Mouse (Mus musculus): ENCODE results near the gene Stk10.

Gene Stk10

GRCm38 (mm10) chr11:32524122-32524920 lies 8.8 kb upstream of the Stk10 start:
- no peak for DNase-seq (ENCODE audit: low read depth, low spot score)

DNA sequence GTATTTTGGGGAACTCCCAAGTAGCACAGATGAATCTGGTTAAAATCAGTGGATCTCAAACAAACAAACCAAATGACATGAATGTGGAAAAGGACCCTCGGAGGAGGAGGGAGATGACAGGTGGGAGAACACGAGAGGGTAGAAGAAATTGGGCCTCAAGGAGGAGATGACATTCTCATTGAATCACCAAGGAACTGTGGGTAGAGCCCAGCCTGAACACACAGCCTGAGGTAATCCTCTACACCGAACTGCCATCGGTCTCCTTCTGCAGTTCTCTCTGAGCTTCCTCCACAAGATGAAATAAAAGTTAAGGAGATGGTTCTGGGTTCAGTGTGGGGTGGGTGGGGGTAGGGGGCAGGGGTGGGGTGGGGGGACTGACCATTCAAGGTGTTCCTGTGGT lies 6.1 kb upstream of the Stk10 start:
- no peak for DNase-seq (ENCODE audit: low read depth, low spot score)

DNA sequence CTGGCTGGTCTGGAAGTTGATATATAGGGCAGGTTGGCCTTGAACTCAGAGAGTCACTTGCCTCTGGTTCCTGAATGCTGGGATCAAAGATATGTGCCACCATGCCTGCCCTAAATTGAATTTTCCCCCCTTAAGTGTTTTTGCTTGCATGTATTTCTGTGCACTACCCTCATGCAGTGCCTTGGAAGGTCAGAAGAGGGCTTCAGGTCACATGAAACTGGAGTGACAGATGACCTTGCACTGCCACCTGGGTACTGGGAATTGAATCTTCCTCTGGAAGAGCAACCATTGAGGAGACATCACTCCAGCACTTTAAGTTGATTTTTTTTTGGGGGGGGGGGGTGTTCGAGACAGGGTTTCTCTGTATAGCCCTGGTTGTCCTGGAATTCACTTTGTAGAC lies 3.0 kb upstream of the Stk10 start:
- DNase-seq (ENCODE audit: low read depth, low spot score) = no peak

GRCm38 (mm10) chr11:32531871-32532764 lies 987 bp upstream of the Stk10 start, which contains the start of gene Efcab9:
Efcab9 (minus strand) TSS chr11:32532081.
- DNase-seq (ENCODE audit: low read depth, low spot score) = no peak

DNA sequence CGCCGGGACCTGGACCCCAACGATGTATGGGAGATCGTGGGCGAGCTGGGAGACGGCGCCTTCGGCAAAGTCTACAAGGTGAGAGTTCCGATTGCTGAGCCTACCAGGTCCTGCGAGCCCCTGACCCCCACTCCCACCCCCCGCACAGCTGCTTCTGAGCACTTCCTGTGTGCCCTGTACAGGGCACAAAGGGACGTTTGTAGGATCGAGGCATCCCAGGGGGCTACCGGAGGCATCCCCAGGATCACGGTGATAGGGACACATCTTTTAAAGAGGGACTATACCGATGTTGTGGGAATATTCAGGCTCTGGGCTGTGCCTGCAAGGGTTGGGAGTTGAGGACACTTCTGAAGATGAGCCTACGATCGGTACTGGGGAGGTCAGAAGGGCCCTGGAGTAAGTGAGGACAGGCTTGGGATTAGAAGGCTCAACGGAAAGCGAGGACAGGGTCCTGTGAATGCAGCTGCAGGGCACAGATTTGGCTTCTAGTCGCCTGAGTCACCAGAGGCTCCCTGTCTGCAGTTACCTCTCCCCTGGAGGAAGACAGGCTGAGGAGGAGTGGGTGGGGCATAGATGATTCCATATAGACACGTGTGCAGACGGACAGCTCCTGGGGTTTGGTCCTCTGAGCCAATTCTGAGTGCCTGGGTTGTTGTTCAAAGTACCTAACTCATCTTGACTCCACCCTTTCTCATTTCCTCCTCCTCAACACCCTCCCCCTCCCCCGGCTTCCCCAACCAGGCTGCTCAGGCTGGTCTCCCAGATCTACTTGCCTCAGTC lies 567 bp downstream of the Stk10 start:
- no peak for DNase-seq (ENCODE audit: low read depth, low spot score)

- DNase-seq (ENCODE audit: low read depth, low spot score) = no peak
Observed at GRCm38 (mm10) chr11:32534453-32535075, 1.5 kb downstream of the Stk10 start.

DNA sequence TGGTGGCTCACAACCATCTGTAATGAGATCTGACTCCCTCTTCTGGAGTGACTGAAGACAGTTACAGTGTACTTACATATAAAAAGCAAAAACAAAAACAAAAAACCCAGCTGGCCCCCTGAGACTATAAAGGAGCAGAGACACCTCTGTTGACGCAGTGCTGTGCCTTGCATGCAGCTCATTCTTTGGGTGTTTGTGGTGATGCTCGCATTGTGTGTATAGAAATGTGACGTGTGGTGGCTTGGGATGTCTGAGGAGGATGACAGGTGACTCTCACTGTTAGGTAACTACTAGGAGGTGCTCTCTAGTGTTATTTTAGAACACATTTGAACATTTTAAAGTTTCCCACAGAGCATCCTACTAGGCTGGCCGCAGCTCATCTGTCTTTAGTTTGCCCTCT lies 2.5 kb downstream of the Stk10 start:
- DNase-seq (ENCODE audit: low read depth, low spot score) = no peak

- no peak for DNase-seq (ENCODE audit: low read depth, low spot score)
Observed at GRCm38 (mm10) chr11:32536954-32537353, 3.8 kb downstream of the Stk10 start.

- DNase-seq (ENCODE audit: low read depth, low spot score) = no peak
Observed at GRCm38 (mm10) chr11:32538435-32538834, 5.3 kb downstream of the Stk10 start.

- no peak for DNase-seq (ENCODE audit: low read depth, low spot score)
Observed at GRCm38 (mm10) chr11:32538846-32539245, 5.7 kb downstream of the Stk10 start.

DNA sequence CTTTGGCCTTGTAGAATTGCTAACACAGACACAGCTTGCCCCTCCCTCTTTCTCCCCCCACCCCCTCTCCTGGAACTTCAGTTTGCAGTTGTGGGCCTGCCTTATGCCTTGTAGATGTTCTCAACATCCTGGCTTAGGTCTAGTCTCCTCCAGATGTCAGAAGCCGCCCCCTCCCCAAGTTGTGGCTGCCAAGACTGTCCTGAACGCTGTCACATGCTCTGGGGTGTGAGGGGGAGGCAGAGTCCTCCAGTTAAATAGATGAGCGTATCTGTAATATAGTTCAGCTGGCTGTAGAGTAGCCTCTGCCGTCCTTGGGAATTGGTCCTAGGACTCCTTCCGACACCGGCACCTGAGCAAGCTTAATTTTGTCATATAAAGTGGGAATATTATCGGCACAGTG lies 6.6 kb downstream of the Stk10 start:
- DNase-seq (ENCODE audit: low read depth, low spot score) = no peak

- DNase-seq (ENCODE audit: low read depth, low spot score) = no peak
Observed at GRCm38 (mm10) chr11:32540463-32540862, 7.4 kb downstream of the Stk10 start.

DNA sequence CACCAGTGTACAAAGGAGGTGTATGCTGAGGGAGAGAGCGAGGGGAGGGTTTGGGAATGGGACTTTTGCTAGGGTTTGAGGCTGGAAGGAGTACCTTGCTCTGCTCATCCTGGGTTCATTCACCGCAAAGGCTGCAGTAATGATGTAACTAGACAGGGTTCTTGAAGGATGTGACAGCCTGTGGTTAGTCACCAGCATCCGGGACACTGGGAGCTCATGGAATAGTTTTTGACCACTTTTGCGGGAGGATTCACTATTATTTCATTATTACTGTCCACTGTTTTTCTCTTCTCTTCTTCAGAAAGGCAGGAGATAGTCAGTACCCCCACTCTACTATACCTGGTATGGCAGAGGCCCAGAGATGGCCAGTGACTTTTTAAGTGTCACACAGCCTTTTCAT lies 9.1 kb downstream of the Stk10 start:
- no peak for DNase-seq (ENCODE audit: low read depth, low spot score)

- DNase-seq (ENCODE audit: low read depth, low spot score) = no peak
Observed at GRCm38 (mm10) chr11:32542687-32543411, 9.7 kb downstream of the Stk10 start.

DNA sequence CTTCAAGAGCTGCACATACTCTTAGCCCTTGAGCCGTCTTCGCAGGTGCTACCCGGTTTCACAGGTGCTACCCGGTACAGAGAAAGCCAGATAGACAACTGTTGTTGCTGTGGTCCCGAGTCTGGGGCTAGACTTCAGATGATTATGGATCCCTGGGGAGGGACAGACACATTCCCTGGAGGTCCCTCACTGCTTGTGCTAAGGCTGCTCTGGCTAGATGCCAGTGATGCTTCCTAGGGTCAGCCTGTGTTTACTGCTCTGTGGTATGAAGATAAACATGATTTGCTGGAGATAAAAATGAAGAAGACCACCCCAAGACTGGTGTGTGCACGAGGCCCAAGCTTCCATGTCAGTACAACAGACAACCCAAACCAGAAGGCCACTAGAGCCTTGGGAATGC lies 10.9 kb downstream of the Stk10 start:
- DNase-seq (ENCODE audit: low read depth, low spot score) = no peak

DNA sequence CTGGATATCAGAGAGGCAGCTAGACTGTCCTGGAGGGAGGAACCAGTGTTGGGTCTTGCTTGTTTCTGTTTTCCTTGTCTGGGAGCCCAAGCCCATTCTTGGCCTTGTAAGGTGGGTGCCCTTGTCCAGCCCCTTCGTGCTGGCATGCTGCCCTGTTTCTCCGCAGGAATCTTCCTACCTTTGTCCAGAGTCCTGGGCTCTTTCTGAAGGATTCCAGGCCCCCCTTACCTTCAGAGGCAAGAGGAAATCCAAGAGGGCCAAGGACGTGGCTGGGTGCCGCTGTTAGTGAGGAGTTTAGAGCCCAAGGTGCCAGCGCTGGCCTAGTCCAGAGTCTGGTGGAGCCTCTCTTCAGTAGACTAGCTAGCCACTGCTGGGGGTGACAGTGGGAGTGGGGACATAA lies 11.4 kb downstream of the Stk10 start:
- DNase-seq (ENCODE audit: low read depth, low spot score) = no peak

DNA sequence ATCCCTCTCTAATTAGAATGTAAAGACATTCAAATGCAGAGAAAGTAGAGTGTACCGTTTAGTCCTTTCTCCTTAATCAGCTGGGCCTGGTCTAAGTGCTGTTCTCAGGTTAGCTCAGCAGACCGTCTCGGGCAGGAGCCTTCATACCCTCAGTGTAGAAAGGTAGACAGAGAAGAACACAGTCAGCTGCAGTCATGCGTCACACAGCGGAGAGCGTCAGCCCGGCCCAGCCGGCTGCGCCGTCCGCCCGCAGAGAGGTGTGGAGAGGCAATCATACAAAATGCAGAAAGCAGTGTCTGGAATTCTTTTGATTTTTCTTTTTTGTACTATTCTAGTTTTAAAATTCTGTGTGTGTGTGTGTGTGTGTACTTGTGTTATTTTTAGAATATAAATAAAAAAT lies 12.5 kb downstream of the Stk10 start:
- no peak for DNase-seq (ENCODE audit: low read depth, low spot score)

GRCm38 (mm10) chr11:32546483-32546882 lies 13.4 kb downstream of the Stk10 start:
- no peak for DNase-seq (ENCODE audit: low read depth, low spot score)

GRCm38 (mm10) chr11:32547391-32547947 lies 14.4 kb downstream of the Stk10 start:
- no peak for DNase-seq (ENCODE audit: low read depth, low spot score)

- DNase-seq (ENCODE audit: low read depth, low spot score) = no peak
Observed at GRCm38 (mm10) chr11:32548240-32548639, 15.1 kb downstream of the Stk10 start.
